Mouse (Mus musculus) limb, embryonic 12.5 days (tissue): Measurements from ENCODE around the gene Cers3. TPM values are rescaled to one million over a fixed set of nuclear protein-coding genes. Genes with fewer than 3 reads are reported as not detected.
A peak's percentile ranks its signal among the peaks of the same experiment; 100 is the strongest.

Source experiments
- ATAC-seq: fragments of 200-750 bp; cut with Nextera tagmentation; 2 replicates; pipeline ENCODE4 v1.8.0; 2017; ENCODE audit warnings: low read depth, moderate TSS enrichment; ENCODE audit not compliant: insufficient number of reproducible peaks, insufficient read depth, low FRiP score, low TSS enrichment
- H3K27ac ChIP-seq: fragments of 300-500 bp; sonication (generic); 2 replicates; pipeline ENCODE4 v1.5.1; 2016; ENCODE audit warnings: mild to moderate bottlenecking, moderate library complexity
- H3K27me3 ChIP-seq: fragments of 300-500 bp; sonication (generic); 2 replicates; pipeline ENCODE4 v1.6.1; 2016; ENCODE audit warnings: mild to moderate bottlenecking, moderate library complexity
- H3K36me3 ChIP-seq: fragments of 300-500 bp; sonication (generic); 2 replicates; pipeline ENCODE4 v1.6.1; 2016; ENCODE audit warnings: mild to moderate bottlenecking, moderate library complexity
- H3K4me1 ChIP-seq: fragments of 300-500 bp; sonication (generic); replicated peaks from 2 replicates; pipeline ENCODE4 v1.6.1; 2016
- H3K4me2 ChIP-seq: fragments of 300-500 bp; sonication (generic); 2 replicates; pipeline ENCODE4 v1.6.1; 2016; ENCODE audit warnings: mild to moderate bottlenecking, moderate library complexity
- H3K4me3 ChIP-seq: fragments of 300-500 bp; sonication (generic); replicated peaks from 2 replicates; pipeline ENCODE4 v1.5.1; 2016; ENCODE audit warnings: mild to moderate bottlenecking
- H3K9ac ChIP-seq: fragments of 300-500 bp; sonication (generic); replicated peaks from 2 replicates; pipeline ENCODE4 v1.6.1; 2016; ENCODE audit warnings: mild to moderate bottlenecking, moderate library complexity
- H3K9me3 ChIP-seq: fragments of 300-500 bp; sonication (generic); 2 replicates; pipeline ENCODE4 v1.6.1; 2016; ENCODE audit warnings: mild to moderate bottlenecking, moderate library complexity
- WGBS: fragments of 180-500 bp; shearing (Covaris S2); methylation state at CpG from one replicate; pipeline ENCODE4 v1.1.7; 2016; 5-methylcytosine and 5-hydroxymethylcytosine counted together
- polyA plus RNA-seq: library from polyadenylated mRNA; unstranded; fragments of >200 nt; fragmentation: Nextera tagmentation; extraction: Ambion mirVana; gene quantifications from 2 replicates; pipeline ENCODE4 v1.2.1, GENCODE M21; 2016

Gene Cers3
- polyA plus RNA-seq, 1 experiment from 2014 or later, result 2.7 TPM

- H3K9me3 ChIP-seq, result no peaks in the 10 kb centered on the region
- 77% methylated on average over 3 of the region's 3 CpGs for WGBS
- no peak overlapping the region for H3K27ac ChIP-seq
- no peak overlapping the region for H3K9ac ChIP-seq
- peaks cover 16% of the 10 kb centered on the region for H3K4me1 ChIP-seq
- H3K4me2 ChIP-seq, result no peak overlapping the region
- no peak overlapping the region for H3K4me3 ChIP-seq
- no peaks in the 10 kb centered on the region for H3K36me3 ChIP-seq
- ATAC-seq, result no peak
- H3K27me3 ChIP-seq, result no peaks in the 10 kb centered on the region
Observed at GRCm38 (mm10) chr7:66806801-66807200, 63.5 kb downstream of the Cers3 start.

- H3K4me2 ChIP-seq, result no peak overlapping the region
- WGBS, result 93% methylated on average over 7 of the region's 7 CpGs
- H3K4me1 ChIP-seq, result no peaks in the 10 kb centered on the region
- no peak overlapping the region for H3K9ac ChIP-seq
- no peak overlapping the region for H3K4me3 ChIP-seq
- no peak overlapping the region for H3K27ac ChIP-seq
- H3K9me3 ChIP-seq, result no peaks in the 10 kb centered on the region
- no peak for ATAC-seq
- no peaks in the 10 kb centered on the region for H3K36me3 ChIP-seq
- no peaks in the 10 kb centered on the region for H3K27me3 ChIP-seq
Observed at GRCm38 (mm10) chr7:66810436-66810835, 67.1 kb downstream of the Cers3 start.

GRCm38 (mm10) chr7:66811294-66811693 lies 68.0 kb downstream of the Cers3 start:
- no peak for ATAC-seq
- Histone ChIP-seq H3K9ac (no peak overlapping the region), H3K27me3 (no peaks in the 10 kb centered on the region), H3K4me2 (no peak overlapping the region), H3K27ac (no peak overlapping the region), H3K9me3 (no peaks in the 10 kb centered on the region), H3K4me1 (no peaks in the 10 kb centered on the region), H3K36me3 (no peaks in the 10 kb centered on the region), H3K4me3 (no peak overlapping the region)
- WGBS, result 65% methylated on average over 1 of the region's 1 CpGs

DNA sequence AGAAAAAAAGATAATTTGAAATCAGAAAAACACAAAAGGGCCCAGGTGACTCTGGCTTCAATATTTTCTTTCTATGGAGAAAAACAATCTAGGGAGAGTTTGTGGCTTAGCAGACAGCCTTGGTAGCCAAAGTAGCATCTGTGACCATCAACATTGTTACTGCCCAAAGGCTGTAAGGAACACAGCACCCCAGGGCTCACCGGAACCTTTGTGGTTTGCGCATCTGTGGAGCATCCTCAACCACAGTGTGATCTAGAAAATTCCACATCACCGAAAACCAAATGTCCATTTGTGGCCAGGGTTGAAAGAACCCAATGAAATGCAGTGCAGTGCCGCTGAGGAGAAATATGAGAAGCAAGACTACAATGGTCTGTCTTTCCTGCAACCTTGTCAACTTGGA lies 69.0 kb downstream of the Cers3 start:
- 0 out of 2 replicates have a peak overlapping the region, but pooled peaks have one; percentile 54 for H3K27ac ChIP-seq
- no peak overlapping the region for H3K9ac ChIP-seq
- H3K27me3 ChIP-seq, result no peaks in the 10 kb centered on the region
- H3K9me3 ChIP-seq, result no peaks in the 10 kb centered on the region
- H3K4me2 ChIP-seq, result no peak overlapping the region
- no peak overlapping the region for H3K4me3 ChIP-seq
- no peaks in the 10 kb centered on the region for H3K36me3 ChIP-seq
- ATAC-seq, result no peak
- 80% methylated on average over 4 of the region's 4 CpGs for WGBS
- H3K4me1 ChIP-seq, result no peaks in the 10 kb centered on the region

DNA sequence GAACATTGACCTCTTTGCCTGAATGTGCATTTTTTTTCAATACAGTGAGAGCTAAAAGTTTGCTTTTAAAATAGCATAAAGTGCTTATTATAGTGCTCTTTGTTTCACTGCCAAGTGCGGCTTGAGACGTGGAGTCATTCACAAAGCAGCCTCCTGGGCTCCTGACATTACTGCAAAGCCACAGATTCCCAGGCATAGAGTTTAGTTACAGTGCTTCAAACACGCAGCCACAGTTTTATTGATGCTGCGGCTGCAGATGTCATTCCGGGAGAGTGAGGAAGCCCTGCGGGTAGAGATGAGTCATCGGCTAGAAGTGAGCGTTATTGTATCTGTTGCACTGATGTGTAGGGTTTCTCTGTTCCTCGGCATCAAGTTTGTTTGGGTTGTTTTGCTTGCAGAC lies 69.4 kb downstream of the Cers3 start:
- Histone ChIP-seq H3K36me3 (no peaks in the 10 kb centered on the region), H3K4me3 (no peak overlapping the region), H3K4me2 (no peak overlapping the region), H3K9ac (no peak overlapping the region), H3K4me1 (no peaks in the 10 kb centered on the region), H3K9me3 (no peaks in the 10 kb centered on the region), H3K27ac (no peak overlapping the region), H3K27me3 (no peaks in the 10 kb centered on the region)
- ATAC-seq, result no peak
- WGBS, result 51% methylated on average over 9 of the region's 9 CpGs

DNA sequence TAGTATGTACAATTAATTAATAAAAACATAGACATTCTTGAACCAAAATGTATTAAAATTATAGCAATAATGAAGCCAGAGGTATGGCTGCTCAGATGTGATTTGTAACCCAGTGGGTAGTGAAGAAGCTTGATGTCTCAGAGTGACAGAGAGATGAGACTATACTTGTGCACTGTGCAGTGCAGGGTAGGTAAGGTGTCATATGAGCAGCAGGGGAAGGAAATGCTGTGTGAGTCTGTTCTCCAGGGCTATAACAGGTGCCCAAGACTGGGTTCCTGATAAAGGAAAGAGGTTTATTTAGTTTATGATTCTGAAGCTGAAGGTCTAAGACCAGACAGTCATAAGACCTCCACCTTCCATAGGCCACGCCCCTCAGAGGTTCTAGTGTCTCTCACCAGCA lies 69.9 kb downstream of the Cers3 start:
- no peaks in the 10 kb centered on the region for H3K27me3 ChIP-seq
- H3K27ac ChIP-seq, result no peak overlapping the region
- H3K4me1 ChIP-seq, result no peaks in the 10 kb centered on the region
- no peaks in the 10 kb centered on the region for H3K9me3 ChIP-seq
- ATAC-seq, result no peak
- no peaks in the 10 kb centered on the region for H3K36me3 ChIP-seq
- WGBS, result 67% methylated on average over 1 of the region's 1 CpGs
- H3K4me3 ChIP-seq, result no peak overlapping the region
- no peak overlapping the region for H3K9ac ChIP-seq
- H3K4me2 ChIP-seq, result no peak overlapping the region

GRCm38 (mm10) chr7:66815526-66815925 lies 72.2 kb downstream of the Cers3 start:
- ATAC-seq, result no peak

GRCm38 (mm10) chr7:66820034-66820433 lies 76.7 kb downstream of the Cers3 start:
- H3K4me1 ChIP-seq, result peaks cover 19% of the 10 kb centered on the region
- ATAC-seq, result no peak
- WGBS, result 25% methylated on average over 6 of the region's 6 CpGs
- H3K27ac ChIP-seq, result no peak overlapping the region
- no peaks in the 10 kb centered on the region for H3K9me3 ChIP-seq
- H3K9ac ChIP-seq, result no peak overlapping the region
- H3K4me2 ChIP-seq, result no peak overlapping the region
- no peaks in the 10 kb centered on the region for H3K36me3 ChIP-seq
- H3K4me3 ChIP-seq, result no peak overlapping the region
- H3K27me3 ChIP-seq, result no peaks in the 10 kb centered on the region

More at GRCm38 (mm10) chr7:66815526-66815925, 72.2 kb downstream of the Cers3 start:
- Histone ChIP-seq H3K27me3 (no peaks in the 10 kb centered on the region), H3K4me3 (no peak overlapping the region), H3K9ac (no peak overlapping the region), H3K27ac (no peak overlapping the region), H3K36me3 (no peaks in the 10 kb centered on the region), H3K4me1 (no peaks in the 10 kb centered on the region), H3K4me2 (no peak overlapping the region), H3K9me3 (no peaks in the 10 kb centered on the region)
- WGBS, result 84% methylated on average over 6 of the region's 6 CpGs

- Histone ChIP-seq H3K27me3 (no peaks in the 10 kb centered on the region), H3K4me2 (no peak overlapping the region), H3K4me3 (no peak overlapping the region), H3K4me1 (peaks cover 15% of the 10 kb centered on the region), H3K9me3 (no peaks in the 10 kb centered on the region), H3K27ac (no peak overlapping the region), H3K9ac (no peak overlapping the region), H3K36me3 (no peaks in the 10 kb centered on the region)
- 77% methylated on average over 5 of the region's 5 CpGs for WGBS
- ATAC-seq, result no peak
Observed at GRCm38 (mm10) chr7:66830803-66831202, 87.5 kb downstream of the Cers3 start.

- no peaks in the 10 kb centered on the region for H3K36me3 ChIP-seq
- no peak for ATAC-seq
- no peak overlapping the region for H3K4me2 ChIP-seq
- WGBS, result 51% methylated on average over 5 of the region's 5 CpGs
- H3K27me3 ChIP-seq, result no peaks in the 10 kb centered on the region
- peak overlapping the region; percentile 32; the same call in 1 of the 2 replicates for H3K27ac ChIP-seq
- peaks cover 15% of the 10 kb centered on the region for H3K4me1 ChIP-seq
- no peaks in the 10 kb centered on the region for H3K9me3 ChIP-seq
- no peak overlapping the region for H3K4me3 ChIP-seq
- no peak overlapping the region for H3K9ac ChIP-seq
Observed at GRCm38 (mm10) chr7:66831295-66831694, 88.0 kb downstream of the Cers3 start.

- peaks cover 27% of the 10 kb centered on the region for H3K4me1 ChIP-seq
- WGBS, result under 1% methylated on average over 30 of the region's 30 CpGs
- peaks cover 13% of the 10 kb centered on the region for H3K27me3 ChIP-seq
- no peaks in the 10 kb centered on the region for H3K9me3 ChIP-seq
- H3K9ac ChIP-seq, result peak within 1 kb of the TSS; percentile 71
- peak; percentile 94 for ATAC-seq
- no peaks in the 10 kb centered on the region for H3K36me3 ChIP-seq
- H3K27ac ChIP-seq, result peak within 1 kb of the TSS; percentile 76; the same call in 1 of the 2 replicates
- peak within 1 kb of the TSS; percentile 89 for H3K4me2 ChIP-seq
- H3K4me3 ChIP-seq, result peak within 1 kb of the TSS; percentile 64
Observed at GRCm38 (mm10) chr7:66839463-66840007, 96.2 kb downstream of the Cers3 start, which contains the start of gene Adamts17. Gene Adamts17, plus strand, starts transcription at chr7:66839735.
